Mouse (Mus musculus): ENCODE data around the gene Osbpl3.

DNA sequence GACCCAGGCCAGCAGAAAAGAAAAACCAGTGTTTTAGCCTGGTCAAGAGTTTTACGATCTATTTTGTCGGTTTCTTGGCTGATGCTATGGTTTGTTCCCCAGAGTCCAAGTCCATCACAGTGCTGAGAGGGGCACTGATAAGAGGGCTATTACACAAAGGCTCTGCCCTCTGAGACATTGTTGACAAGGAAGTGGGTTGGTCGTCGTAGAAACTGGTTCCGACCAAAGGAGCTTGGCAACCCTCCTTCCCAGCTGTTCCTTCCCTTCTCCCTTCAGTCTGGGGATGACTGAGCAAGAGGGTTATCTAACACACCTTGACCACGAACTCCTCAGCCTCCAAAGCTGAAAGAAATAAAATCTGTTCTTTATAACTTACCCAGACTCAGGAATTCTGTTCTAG lies 192.3 kb downstream of the Osbpl3 start, which contains the start of gene Gsdme:
- no peak for TF ChIP-seq POLR2A (IDR thresholded peaks at IDR 0.05; ENCODE audit: low read depth, low read length)
- no peak for TF ChIP-seq CTCF (IDR thresholded peaks at IDR 0.05; ENCODE audit: borderline replicate concordance, insufficient read depth, low read length)

Data from embryonic fibroblast, embryonic 13.5 days (primary cell).